Mouse (Mus musculus): ENCODE data around the gene Nr1h2. TPM values are rescaled to one million over a fixed set of nuclear protein-coding genes. Genes with fewer than 3 reads are reported as not detected.

The Nr1h2 gene
- total RNA-seq, 2 experiments from 2014 or later, result 50.7 to 51.5 TPM

DNA sequence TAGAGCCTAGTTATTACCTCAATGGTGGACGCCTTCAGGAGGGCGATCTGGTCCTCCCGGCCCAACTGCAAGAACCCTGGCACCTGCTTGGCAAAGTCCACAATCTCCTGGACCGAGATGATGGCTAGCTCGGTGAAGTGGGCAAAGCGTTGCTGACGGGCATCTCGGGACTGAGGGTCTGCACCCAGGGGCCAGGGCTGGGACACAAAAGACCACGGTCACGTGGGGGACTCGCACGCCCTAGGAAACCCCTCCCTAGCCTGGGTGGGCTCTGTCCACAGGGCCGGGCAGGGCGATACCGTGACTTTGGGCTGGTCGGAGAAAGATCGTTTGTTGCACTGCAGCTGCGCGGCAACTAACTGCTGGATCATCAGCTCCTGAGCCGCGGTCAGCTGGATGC, 2.5 kb downstream of the Nr1h2 start:
- ATAC-seq (ENCODE audit: poor library complexity, severe bottlenecking), result no peak

DNA sequence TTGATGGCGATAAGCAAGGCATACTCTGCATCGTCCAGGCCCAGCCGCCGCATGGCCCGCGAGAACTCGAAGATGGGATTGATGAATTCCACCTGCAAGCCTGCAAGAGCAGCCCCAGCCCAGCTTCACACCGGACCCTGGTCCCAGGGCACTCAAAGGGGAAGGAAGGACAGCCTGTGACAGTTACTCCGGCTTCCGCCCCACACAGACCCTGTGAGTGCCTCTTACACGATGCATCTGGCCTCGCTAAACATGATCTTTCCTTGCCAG, 3.4 kb downstream of the Nr1h2 start:
- no peak for ATAC-seq (ENCODE audit: poor library complexity, severe bottlenecking)

DNA sequence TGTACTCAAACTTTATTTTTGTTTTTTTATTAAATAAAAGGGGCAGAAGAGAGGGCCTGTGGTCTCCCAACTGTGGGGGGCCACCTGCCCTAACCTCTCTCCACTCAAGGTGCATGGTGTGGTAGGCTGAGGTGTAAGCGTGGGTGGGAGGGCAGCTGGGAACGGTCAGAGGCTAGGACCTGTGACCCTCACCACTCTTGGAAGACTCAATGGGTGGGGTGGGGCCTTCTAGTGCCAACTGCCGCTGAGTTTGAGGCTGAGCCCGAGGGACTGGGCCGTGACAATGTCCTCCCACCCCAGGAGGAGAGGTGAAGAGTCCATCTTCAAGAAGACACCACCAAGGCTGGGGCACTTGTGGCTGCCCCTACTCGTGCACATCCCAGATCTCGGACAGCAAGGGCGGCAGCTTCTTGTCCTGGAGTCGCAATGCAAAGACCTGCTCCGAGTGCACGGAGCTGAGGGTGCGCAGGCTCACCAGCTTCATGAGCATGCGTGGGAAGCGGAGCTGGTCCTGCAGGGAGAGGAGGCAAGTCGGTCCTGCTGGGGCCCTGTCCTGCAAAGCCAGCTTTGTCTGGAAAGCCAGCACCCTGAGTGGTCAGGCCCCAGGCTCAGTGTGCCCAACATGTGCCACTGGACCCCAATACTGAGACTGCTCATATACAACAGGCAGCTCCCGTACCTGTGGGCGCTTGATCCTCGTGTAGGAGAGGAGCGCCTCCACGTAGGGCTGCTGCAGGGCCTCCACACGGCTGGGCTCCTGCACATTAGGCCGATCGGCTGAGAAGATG, 3.9 kb downstream of the Nr1h2 start:
- no peak for ATAC-seq (ENCODE audit: poor library complexity, severe bottlenecking)

DNA sequence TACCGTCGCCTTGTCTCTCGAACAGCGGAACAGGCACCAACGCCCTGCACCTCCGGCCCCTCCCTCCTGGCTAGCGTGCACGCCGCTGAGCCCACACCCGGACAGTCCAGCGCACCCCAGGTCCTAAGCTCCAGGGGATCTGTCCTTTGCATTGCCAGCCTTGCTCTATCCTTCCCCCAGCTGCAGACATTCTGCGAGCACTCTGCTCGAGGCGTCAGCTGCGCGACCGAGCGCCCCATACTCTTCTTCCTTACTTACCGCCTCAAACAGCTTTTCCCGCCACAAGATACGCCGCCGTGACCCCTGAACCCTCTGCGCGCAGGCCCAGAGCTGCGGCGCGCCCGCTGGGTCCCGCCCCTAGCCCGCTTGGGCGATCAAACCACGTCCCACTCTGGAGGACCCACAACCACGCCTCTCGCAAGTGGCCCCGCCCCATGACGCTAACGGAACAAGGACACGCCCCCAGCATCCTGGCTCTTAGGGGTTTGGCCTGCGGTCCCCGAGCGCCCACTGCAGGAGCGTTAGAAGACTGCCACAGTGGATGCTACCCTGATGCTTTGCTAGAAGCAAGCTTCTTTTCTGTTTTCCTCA, 5.2 kb downstream of the Nr1h2 start, which contains the start of gene Pold1:
Gene Pold1, minus strand, starts transcription at position 353 of the 591 bp plus-strand sequence.
- peak; percentile 90 for ATAC-seq (ENCODE audit: poor library complexity, severe bottlenecking)

DNA sequence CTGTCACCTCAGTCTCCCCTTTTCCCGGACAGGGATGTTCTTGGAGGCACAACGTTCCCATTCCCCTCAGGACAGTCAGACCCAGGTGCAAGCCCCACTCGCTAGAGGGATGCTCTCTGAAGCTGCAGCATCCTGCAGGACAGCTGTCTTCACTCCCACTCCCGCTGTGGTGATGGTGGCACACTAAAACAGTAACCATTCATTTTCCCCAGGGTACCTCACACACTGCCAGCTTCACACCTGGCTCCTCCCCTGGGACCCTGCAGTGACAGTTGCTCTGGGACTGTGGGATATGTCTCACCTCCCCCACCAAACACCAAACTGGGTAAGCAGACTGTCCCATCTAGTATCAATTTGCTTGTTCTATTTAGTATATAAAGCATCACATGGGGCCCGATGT, 6.0 kb downstream of the Nr1h2 start:
- no peak for ATAC-seq (ENCODE audit: poor library complexity, severe bottlenecking)

DNA sequence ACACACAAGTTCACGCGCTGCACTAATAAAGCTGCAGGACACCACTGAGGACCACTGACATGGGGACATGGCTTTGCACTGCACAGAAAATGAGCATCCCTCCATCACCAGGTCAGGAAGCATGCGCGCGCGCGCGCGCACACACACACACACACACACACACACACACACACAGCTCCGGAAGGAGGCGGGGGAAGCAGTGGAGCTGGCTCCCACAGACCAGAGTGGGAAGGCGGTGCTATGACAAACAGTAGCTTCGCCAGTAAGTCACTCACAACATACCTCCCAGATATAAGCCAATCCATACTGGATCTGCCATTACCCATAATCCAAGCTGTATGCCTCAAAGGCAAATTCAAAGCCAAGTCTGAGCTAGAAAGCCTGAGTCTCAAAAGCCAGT, 6.7 kb downstream of the Nr1h2 start:
- ATAC-seq (ENCODE audit: poor library complexity, severe bottlenecking), result no peak

DNA sequence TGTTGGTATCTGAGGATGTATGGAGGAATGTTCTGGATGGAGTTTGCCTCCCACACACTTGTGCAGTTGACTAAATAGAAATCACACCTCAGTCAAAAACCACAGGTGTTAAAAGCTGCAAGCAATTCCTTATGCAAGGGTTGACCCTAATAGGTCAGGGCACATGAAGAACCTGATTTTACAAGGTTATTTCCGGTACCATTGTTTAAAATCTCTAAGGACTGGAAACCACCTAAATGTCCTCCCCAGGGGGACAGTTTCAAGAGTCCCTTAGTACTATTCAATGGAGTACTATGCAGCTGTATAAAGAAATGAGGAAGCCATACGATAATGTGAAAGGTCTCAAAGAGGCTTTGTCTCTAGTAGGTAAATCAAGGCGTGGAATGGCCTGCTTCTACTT, 7.5 kb downstream of the Nr1h2 start:
- ATAC-seq (ENCODE audit: poor library complexity, severe bottlenecking), result no peak

DNA sequence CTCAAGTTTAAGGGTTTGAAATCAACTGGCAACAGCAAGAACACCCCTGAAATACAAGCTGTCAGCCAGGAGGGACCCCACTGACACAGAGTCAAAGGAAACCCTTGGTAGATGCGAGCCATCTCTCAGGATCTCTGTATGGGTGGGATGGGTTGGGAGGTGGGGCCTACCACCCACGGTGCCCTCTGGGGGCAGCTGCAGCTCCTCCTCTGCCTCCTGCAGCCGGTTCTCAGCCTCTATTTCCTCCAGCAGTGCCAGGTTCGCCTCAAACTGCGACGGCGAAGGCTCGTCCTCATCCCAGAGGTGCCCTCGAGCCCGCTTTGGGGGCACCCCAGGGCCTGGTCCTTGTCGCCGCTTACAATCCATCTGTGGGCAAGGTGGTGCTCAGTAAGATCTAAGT, 10.7 kb downstream of the Nr1h2 start:
- ATAC-seq (ENCODE audit: poor library complexity, severe bottlenecking), result no peak

DNA sequence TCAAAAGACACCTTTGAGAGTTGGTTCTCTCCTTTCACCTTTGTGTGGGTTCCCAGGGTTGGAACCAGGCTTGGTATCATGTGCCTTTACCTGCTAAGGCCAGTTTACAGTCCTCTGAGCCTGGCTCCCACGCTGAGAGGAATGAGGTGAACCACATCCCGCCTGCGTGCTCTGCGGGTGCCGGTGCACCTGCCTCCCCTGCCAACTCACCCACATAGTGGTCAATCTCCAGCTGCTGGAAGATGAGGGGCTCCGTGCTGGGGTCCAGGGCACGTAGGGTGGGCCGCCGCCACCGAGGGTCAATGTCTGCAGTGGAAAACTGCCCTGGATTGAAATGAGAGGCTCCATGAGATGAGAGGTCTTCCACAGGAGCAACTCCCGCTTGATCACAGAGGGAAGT, 11.2 kb downstream of the Nr1h2 start:
- ATAC-seq (ENCODE audit: poor library complexity, severe bottlenecking), result no peak

DNA sequence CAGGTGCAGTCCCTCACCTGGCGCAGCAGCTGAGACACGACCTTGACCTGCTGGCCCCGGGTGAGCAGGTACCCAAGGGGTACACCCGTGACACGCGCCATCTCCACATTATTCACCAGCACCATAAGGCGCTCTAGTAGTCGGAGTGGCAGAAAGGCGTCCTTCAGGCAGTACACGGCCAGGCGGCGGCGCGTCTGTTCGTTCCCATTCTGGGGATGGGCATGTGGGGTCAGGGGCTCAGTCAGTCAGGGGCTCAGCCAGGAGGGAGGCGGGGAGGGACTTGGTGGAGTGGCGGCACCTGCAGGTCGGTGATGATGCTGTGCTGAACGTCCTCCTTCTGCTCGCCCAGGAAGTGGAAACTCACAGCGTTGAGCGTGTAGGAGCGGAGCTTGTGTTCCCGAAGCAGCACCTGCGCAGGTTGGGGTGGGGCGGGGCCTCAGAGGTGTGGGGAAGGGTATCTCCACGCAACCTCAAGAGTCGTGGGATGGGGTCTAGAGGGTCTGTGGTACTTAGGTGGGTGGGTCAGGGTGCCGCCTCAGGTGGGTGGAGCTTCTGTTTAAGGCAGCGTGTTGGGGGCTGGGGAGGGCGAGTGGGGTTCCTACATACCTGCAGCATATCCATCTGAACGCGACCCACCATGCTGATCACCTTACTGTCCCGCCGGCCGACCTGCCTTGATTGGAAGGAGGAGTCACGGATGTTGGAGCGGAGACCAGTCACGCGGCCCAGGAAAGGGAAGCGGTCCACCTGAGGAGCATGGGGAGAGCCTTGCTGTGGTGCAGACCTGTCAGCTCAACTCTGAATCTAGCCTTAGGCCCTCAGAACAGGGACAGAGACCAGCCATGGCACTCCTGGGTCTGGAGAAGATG, 14.8 kb downstream of the Nr1h2 start:
- no peak for ATAC-seq (ENCODE audit: poor library complexity, severe bottlenecking)

DNA sequence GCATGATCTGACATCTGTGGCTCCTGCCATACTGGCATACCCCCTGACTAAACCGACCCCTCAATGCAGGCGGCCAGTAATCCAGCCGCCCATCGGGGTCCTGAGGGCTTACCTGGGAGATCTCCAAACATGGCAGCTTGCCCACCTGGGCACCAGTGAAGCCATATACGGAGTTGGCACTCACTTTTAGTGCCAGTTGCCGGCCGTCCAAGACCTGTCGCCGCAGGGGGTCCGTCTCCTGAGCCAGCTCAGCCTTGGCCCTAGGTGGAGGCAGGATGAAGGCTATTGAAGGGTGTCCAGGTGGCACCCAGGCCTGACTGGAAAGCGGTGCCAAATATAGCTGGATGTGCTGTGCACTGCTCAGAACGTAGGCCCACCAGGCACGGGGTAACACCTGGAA, 16.3 kb downstream of the Nr1h2 start:
- no peak for ATAC-seq (ENCODE audit: poor library complexity, severe bottlenecking)

DNA sequence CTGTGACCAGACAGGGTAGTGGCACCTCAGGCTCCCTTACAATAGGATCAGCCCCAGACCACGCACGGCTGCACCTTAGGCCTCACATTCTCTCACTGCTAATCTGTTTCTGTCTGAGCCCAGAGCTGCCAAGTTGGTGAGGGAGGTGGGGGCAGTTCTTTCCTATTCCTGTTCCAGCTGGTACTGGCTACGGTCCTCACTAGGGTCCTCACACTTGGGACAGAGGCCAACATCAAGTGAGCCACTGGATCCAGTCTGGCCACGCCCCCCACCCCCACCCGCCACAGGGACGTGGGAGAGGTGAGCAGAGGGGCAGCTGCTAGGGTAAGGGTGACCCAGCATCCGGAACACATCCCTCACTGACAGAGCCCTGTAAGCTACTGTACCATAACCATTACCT, 16.7 kb downstream of the Nr1h2 start:
- no peak for ATAC-seq (ENCODE audit: poor library complexity, severe bottlenecking)

DNA sequence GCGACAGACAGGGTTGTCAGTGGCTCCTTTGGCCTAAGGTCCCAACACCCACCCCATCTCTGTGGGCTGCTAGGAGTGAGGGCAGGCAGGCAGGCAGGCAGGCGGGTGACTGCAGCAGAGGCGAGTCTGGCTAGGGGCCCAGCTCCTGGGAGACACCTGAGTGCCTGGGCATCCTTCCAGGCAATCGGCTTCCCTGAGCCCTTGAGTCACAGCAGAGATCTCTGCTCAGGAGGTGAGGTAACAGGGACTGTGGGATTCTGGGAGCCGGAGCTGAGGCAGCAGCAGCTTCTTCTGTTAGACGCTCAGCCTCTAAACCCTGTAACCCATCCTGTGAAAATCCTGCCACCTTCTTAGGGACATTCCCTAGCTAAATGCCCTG, 17.2 kb downstream of the Nr1h2 start:
- ATAC-seq (ENCODE audit: poor library complexity, severe bottlenecking), result no peak

DNA sequence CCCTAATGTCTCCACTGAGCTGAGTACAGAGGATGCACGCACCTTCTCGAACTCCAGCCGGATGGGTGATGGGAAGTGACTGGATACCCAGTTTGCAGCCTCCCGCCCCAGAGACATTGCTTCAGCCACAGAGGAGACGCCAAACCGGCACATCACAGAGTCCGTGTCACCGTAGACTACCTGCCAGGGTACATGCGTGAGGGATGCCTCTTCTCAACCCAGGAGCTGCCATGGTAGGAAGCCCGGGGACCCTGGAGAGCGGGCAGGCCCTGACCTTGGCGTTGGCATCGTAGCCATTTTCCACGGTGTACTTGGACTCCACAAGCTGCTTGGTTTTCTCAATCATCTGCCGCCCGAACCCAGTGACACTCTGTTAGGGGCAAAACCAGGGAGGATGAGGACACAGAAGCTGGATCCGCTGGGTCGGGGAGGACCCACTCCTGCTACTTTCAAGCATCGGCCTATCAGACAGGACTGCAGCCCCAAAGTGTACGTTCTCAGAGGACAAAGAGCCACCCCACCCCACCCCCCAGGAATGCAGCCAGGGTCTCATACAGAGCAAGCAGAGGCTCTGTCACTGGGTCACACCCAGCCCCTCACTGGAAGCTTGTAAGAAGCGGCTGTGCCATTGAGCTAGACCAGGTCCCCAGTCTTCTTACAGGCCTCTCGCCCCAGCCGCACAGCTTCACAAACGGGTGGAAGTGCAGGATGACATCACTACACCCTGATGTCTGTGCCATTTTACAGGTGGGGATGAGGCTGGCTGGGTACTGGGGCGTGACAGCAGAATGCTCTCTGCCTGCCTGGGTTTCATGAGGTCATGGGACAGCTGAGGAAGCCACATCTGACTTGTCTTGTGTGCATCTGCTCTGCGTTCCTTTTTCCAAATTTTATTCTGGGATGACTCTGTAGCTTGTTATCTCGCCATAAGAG, 17.8 kb downstream of the Nr1h2 start:
- no peak for ATAC-seq (ENCODE audit: poor library complexity, severe bottlenecking)

DNA sequence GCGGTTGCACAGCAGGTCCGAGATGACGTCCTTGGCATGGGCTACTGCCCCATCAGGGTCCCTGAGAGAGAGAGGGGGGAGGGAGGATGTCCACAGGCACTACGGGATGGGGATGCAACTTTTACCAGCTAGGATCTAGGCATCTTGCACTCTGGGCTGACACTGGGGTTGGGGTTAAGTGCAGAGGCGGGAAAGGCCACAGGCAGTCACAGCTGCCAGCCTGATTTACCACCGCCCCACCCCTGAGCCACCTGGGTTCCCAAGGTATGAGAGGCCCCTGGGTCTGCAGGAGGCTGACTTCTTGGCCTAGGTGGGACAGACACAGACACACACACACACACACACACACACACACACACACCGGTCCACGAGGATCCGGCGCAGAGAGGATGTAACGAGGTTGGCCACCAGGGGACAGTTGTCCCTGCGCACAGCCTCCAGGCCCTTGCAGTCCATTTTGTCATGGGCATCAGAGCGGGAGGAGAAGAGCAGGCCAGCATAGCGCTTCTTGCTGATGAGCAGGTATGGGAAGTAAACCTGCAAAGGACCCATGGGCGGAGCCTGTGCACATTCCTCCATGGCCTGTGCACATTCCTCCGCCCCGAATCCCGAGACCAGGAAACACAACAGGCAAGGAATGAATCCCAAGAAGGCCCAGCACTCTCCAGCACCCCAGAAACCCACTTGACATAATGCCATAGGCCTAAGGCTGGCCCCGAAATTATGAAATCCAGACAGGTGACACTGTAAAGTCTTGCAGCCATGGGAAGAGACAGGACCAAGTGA, 18.9 kb downstream of the Nr1h2 start:
- no peak for ATAC-seq (ENCODE audit: poor library complexity, severe bottlenecking)

DNA sequence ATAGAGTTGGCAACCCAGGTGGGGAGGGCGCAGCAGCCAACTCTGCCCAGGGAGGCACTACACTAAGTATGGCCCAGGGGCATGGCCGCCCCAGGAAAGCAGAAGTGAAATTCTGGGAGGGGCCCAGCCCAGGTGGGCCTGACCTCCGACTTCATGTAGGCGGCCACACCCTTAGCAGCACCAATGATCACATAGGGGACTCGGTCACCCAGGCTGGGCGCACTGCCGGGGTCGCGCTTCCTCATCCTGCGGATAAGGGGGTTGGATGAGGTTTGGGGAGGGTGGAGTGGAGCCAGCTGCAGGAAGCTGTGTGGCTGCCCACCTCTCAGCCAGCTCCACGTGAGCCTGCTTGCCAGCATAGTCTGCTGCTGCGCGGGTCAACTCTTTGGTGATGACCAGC, 19.5 kb downstream of the Nr1h2 start:
- ATAC-seq (ENCODE audit: poor library complexity, severe bottlenecking), result peak; percentile 76

DNA sequence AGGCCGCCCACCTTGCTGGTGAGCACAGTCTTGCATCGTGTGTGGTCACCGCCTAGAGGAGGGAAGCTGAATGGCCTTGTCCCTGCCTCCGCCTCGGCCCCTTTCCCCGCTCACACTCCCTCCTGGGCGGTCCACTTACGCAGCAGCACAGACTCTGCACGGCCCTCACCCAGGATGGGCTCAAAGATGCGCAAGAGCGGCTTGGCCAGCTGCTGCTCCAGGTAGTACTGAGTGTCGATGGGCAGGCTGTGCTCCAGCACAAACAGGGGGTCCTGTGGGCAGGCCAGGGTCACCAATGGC, 20.1 kb downstream of the Nr1h2 start:
- ATAC-seq (ENCODE audit: poor library complexity, severe bottlenecking), result no peak

DNA sequence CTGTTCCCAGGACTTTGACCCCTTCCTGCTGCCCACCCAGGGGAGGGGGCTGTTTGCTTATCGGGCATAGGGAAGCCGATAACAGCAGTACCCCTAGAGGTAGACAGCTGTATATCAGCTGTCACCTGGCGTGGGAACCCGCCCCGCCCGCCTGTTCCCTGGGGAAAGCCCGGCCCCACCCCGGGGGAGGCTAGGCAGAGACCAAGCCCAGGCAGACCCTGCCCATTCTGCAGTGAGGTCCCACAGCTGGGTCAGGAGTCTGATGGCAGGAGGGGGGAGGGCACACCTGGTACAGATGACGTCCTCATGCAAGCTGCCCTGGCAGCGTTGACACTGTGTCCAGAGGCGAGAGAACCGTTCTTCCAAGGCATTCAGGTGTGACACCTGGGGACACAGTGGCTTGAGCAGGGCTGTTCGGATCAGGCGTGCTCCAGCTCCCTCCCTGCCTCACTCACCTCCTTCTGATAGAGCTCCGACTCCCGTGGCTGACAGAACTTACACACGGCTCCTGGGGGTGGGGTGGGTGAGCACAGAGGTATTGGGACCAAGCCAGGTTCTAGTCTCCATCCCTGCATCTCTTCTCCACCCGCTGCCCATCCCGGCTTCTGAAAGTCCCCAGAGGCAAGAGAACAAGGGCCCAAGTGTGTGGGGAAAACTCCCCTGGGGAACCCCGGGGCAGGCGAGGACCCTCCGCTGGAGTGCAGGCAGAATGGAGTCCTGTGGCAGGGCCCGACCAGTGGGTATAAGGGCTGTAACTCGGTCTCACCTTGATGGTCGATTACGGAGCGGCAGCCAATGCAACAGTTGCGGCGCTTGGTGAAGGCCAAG, 20.6 kb downstream of the Nr1h2 start:
- ATAC-seq (ENCODE audit: poor library complexity, severe bottlenecking), result no peak

DNA sequence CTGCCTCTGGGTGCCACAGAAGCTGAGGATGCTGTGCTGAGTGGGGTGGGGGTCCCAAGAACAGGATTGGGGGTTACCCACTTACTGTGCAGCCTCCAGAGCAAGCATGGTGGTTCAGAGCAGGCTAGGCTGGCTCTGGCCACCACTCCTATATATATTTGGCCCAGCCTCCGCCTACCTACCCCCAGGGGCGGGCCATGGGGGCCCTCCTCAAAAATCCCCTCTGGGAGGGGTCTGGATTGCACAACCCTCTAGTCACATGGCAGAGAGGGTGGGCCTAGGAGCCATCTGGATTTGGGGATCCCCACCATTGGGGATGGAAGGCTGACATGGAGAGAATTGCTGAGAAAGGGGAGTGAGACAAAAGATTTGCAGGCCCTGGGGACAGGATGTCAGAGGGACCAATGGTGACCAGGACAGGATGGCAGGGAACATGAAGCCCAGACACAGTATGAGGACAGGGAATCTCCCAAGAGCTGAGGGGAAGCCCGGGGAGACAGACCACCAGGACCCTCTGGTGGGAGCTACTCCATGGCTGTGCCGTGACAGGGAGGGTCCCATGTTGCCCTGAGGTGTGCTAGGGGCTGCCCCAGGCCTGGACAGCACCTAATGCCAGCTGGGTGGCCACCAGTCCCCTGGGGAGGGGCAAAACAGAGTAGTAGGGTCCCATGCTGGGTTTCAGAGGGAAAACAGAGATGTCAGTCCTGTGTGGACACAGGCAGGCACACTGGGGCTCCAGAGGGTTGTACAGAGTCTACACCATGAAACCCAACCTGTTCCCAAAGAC, 21.6 kb downstream of the Nr1h2 start, which contains the start of gene Spib:
Gene Spib, minus strand, starts transcription at position 126 of the 787 bp plus-strand sequence.
- ATAC-seq (ENCODE audit: poor library complexity, severe bottlenecking), result no peak

Measured in megakaryocyte, adult 5-6 weeks (primary cell).